Mouse (Mus musculus) neural tube, embryonic 15.5 days (tissue): ENCODE data around the gene Prkg2. TPM values are rescaled to one million over a fixed set of nuclear protein-coding genes. Genes with fewer than 3 reads are reported as not detected.
A peak's percentile ranks its signal among the peaks of the same experiment; 100 is the strongest.

Experiments used
- ATAC-seq: fragments of 200-750 bp; cut with Nextera tagmentation; 2 replicates; pipeline ENCODE4 v1.8.0; 2017; ENCODE audit warnings: mild to moderate bottlenecking, moderate TSS enrichment, moderate library complexity; ENCODE audit not compliant: low FRiP score
- H3K27ac ChIP-seq: fragments of 300-500 bp; sonication (generic); replicated peaks from 2 replicates; pipeline ENCODE4 v1.5.1; 2015; ENCODE audit warnings: mild to moderate bottlenecking, inconsistent platforms
- H3K27me3 ChIP-seq: fragments of 300-500 bp; sonication (generic); replicated peaks from 2 replicates; pipeline ENCODE4 v1.6.1; 2015; ENCODE audit warnings: inconsistent platforms
- H3K36me3 ChIP-seq: fragments of 300-500 bp; sonication (generic); 2 replicates; pipeline ENCODE4 v1.6.1; 2015; ENCODE audit warnings: inconsistent platforms
- H3K4me1 ChIP-seq: fragments of 300-500 bp; sonication (generic); 2 replicates; pipeline ENCODE4 v1.6.1; 2015; ENCODE audit warnings: inconsistent platforms
- H3K4me2 ChIP-seq: fragments of 300-500 bp; sonication (generic); 2 replicates; pipeline ENCODE4 v1.6.1; 2015; ENCODE audit warnings: inconsistent platforms, mild to moderate bottlenecking, moderate library complexity
- H3K4me3 ChIP-seq: fragments of 300-500 bp; sonication (generic); replicated peaks from 2 replicates; pipeline ENCODE4 v1.5.1; 2015; ENCODE audit warnings: mild to moderate bottlenecking, inconsistent platforms
- H3K9ac ChIP-seq: fragments of 300-500 bp; sonication (generic); replicated peaks from 2 replicates; pipeline ENCODE4 v1.6.1; 2015; ENCODE audit warnings: mild to moderate bottlenecking, inconsistent platforms
- H3K9me3 ChIP-seq: fragments of 300-500 bp; sonication (generic); replicated peaks from 2 replicates; pipeline ENCODE4 v1.6.1; 2016; ENCODE audit warnings: inconsistent platforms
- WGBS: fragments of 180-500 bp; shearing (Covaris S2); methylation state at CpG from one replicate; pipeline ENCODE4 v1.1.7; 2015; ENCODE audit warnings: mixed read lengths; 5-methylcytosine and 5-hydroxymethylcytosine counted together
- polyA plus RNA-seq: library from polyadenylated mRNA; unstranded; fragments of >200 nt; fragmentation: Nextera tagmentation; extraction: Ambion mirVana; gene quantifications from 2 replicates; pipeline ENCODE4 v1.2.1, GENCODE M21; 2015

Gene Prkg2
- 1.8 and 2.3 TPM in 2 replicates for polyA plus RNA-seq

DNA sequence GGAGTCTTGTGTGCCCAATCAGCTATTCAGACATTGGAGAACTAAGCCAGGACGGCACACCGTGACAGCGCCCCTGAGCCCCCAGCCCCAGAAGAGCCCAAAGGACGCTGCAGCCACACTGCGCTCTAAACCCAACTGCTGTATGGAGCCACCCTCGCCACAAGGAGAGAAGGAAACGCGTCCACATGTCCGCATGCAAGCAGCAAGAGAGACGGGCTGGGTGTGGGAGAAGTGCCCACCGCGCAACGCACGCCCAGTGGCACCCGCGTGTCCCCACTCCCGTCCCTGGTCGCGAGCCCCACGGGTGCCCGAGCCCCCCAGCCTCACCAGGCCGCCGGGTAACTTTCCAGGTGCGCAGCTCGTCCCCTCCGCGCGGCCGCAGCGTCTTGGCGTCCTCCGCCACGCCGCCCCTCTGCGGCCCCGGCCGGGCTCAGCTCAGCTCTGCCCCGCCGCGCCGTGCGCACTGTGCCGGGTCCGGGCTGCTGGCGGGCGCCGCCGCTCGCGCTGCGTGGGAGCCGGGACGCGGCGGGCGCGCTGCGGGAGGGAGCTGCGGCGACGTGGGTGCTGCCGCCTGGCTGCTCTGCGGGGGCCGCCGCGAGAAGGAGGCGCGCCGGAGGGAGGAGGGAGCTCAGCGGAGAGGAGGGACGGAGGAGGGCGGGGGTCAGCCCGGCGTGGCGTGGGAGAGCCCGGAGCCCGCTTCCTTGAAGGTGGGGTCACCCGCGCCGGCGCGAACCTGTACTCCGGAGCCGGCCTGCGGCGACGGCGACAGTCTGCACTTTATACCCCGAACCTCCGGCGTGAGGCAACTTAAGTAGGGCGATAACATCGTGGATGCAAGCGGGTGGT lies at the start of gene Prkg2:
TSS of gene Prkg2 (minus strand) at position 756 of the 846 bp plus-strand sequence.
- WGBS: under 1% methylated on average over 91 of the region's 94 CpGs
- H3K4me3 ChIP-seq: peak within 1 kb of the TSS; percentile 70
- peak; percentile 86 for ATAC-seq

DNA sequence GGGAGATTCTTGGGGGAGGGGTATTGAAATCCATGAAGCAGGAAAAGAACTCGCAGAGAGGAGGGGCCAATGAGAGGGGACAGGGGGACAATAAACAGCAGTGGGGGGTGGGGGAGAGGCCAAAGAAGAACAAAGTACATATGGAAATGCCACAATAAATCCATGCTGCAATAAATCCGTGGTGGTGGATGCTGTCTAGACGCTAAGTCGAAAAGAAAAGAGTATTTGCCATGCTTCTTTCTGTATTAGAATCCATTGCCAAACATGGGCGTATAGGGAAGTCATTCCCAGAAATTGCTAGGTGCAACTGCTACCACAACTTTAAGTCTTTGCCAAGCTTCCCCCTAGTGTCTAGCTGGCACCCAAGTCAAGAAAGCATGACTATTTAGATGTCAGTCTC lies 46.8 kb upstream of the Prkg2 start:
- Histone ChIP-seq H3K9ac (no peak overlapping the region), H3K36me3 (no peaks in the 10 kb centered on the region)
- 3% methylated on average over 5 of the region's 5 CpGs for WGBS

More for the DNA sequence above, at the start of gene Prkg2:
- peak within 1 kb of the TSS; percentile 51 for H3K9ac ChIP-seq
- H3K36me3 ChIP-seq: no peaks in the 10 kb centered on the region
- H3K4me2 ChIP-seq: peak within 1 kb of the TSS; percentile 98
- peaks cover 14% of the 10 kb centered on the region for H3K4me1 ChIP-seq
- H3K27me3 ChIP-seq: peaks cover 19% of the 10 kb centered on the region
- no peaks in the 10 kb centered on the region for H3K9me3 ChIP-seq
- peak within 1 kb of the TSS; percentile 11; the same call in 1 of the 2 replicates for H3K27ac ChIP-seq

DNA sequence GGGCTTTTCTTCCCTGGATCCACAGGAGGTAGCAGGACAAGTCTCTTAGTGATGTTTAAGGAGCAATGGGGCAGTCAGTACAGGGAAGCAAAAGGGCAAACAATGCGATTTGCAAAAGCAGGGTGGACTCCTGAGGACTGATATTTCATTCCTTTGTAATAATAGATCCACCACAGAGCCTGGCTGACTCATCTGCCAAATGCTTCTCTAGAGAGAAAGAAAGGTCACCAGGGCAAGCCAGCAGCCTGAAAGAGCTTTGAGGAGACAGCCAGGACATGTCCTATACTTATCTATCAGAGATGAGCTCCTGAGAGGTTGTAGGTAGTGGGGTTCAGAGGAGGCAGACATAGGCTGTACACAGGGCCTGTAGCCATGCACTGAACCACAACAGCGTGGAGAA lies 41.2 kb upstream of the Prkg2 start:
- no peak overlapping the region for H3K4me2 ChIP-seq
- no peaks in the 10 kb centered on the region for H3K27me3 ChIP-seq
- no peaks in the 10 kb centered on the region for H3K36me3 ChIP-seq
- H3K9ac ChIP-seq: no peak overlapping the region
- H3K4me1 ChIP-seq: no peaks in the 10 kb centered on the region
- no peaks in the 10 kb centered on the region for H3K9me3 ChIP-seq
- no peak overlapping the region for H3K27ac ChIP-seq
- no peak overlapping the region for H3K4me3 ChIP-seq
- WGBS: 54% methylated on average over 2 of the region's 2 CpGs
- ATAC-seq: no peak

More for the DNA sequence above, 46.8 kb upstream of the Prkg2 start:
- Histone ChIP-seq H3K4me1 (no peaks in the 10 kb centered on the region), H3K27me3 (no peaks in the 10 kb centered on the region), H3K4me3 (no peak overlapping the region), H3K9me3 (no peaks in the 10 kb centered on the region), H3K4me2 (no peak overlapping the region), H3K27ac (no peak overlapping the region)
- ATAC-seq: no peak

DNA sequence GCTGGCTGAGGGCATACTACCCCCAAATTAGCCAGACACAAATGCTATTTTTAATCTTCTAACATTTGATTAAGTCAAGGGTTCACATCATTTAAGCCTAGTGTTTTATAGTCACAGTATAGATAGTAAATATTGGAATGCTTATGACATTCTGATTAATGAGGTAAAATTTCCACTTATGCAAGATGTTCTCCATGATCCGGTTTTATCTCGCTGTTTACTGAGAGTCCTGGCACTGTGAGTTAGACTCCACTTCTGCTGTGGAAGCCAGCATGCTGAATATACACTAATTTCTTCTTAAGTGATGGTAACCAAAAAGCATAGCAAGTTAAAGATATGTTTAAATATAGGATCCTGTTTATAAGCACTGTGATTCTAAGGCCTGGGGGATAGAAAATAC lies 31.2 kb upstream of the Prkg2 start:
- no peak for ATAC-seq
- Histone ChIP-seq H3K27ac (no peak overlapping the region), H3K4me1 (no peaks in the 10 kb centered on the region), H3K9ac (no peak overlapping the region), H3K36me3 (no peaks in the 10 kb centered on the region), H3K4me2 (no peak overlapping the region), H3K4me3 (no peak overlapping the region), H3K27me3 (no peaks in the 10 kb centered on the region), H3K9me3 (no peaks in the 10 kb centered on the region)
- 95% methylated on average over 2 of the region's 2 CpGs for WGBS

DNA sequence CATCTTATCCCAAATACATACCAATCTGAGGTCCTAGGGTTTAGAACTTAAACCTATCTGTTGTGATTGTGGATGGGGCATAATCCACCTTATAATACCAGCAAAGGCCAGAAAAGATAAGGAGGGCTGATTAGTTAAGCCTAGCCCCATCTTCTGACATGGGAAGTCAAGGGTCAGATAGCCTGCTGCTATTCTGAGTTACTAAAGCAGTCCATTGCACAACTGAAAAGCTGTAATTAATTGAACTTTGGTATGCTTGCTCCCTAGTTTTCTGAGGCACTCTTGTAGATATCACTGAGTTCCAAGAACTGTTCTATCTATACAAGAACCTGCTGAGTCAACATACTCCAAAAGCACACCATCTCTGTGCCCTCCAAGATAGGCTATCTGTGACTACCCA lies 25.4 kb upstream of the Prkg2 start:
- ATAC-seq: no peak
- Histone ChIP-seq H3K9ac (no peak overlapping the region), H3K27ac (no peak overlapping the region), H3K4me1 (no peaks in the 10 kb centered on the region), H3K9me3 (no peaks in the 10 kb centered on the region), H3K4me3 (no peak overlapping the region), H3K4me2 (no peak overlapping the region), H3K27me3 (no peaks in the 10 kb centered on the region), H3K36me3 (no peaks in the 10 kb centered on the region)

DNA sequence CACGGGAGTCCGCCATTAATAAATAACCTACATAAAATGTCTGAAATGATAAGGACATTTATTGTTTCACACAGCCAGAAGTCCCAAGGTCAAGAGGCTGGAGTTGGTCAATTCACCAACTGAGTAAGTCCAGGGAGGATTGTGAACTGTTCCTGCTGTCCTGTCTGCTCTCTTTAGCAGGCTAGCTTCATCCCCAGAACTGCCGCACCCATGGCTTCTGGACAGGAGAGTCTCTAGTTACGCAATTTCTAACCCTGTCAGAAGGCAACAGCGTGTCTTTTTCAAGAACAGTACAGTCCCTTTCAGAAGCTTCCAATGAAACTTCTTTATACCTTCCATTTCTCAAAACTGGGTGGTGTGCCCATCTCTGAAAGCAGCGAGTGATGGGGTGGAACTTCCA lies 1.9 kb upstream of the Prkg2 start:
- no peak overlapping the region for H3K9ac ChIP-seq
- WGBS: 95% methylated on average over 6 of the region's 6 CpGs
- no peak for ATAC-seq
- peaks cover 19% of the 10 kb centered on the region for H3K27me3 ChIP-seq
- H3K4me3 ChIP-seq: no peak overlapping the region
- no peaks in the 10 kb centered on the region for H3K9me3 ChIP-seq
- no peak overlapping the region for H3K4me2 ChIP-seq
- no peak overlapping the region for H3K27ac ChIP-seq
- H3K36me3 ChIP-seq: no peaks in the 10 kb centered on the region
- H3K4me1 ChIP-seq: peaks cover 14% of the 10 kb centered on the region

DNA sequence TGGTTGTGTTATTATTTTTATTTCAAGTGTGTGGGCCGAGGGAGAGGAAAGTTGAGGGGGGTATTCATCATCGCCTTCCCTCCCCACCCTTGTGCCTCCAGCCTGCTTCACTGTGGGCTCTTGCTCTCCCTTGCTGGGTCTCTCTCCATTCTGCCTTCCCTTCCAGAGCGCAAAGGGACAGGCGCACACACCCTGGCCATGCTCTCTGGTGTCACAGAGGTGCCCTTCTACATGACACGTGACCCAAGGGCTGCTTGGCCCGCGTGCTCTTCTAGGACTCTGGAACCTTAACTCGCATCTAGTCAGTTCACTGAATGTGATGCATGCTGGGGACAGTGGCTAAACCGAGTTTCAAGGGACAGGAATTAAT lies 276 bp upstream of the Prkg2 start:
- no peaks in the 10 kb centered on the region for H3K36me3 ChIP-seq
- ATAC-seq: peak; percentile 60
- H3K27ac ChIP-seq: no peak overlapping the region; the same call in 1 of the 2 replicates
- 4% methylated on average over 9 of the region's 9 CpGs for WGBS
- peak overlapping the region; percentile 70 for H3K4me3 ChIP-seq
- H3K4me1 ChIP-seq: peaks cover 14% of the 10 kb centered on the region
- peak overlapping the region; percentile 98 for H3K4me2 ChIP-seq
- H3K27me3 ChIP-seq: peaks cover 19% of the 10 kb centered on the region
- peak overlapping the region; percentile 51 for H3K9ac ChIP-seq
- H3K9me3 ChIP-seq: no peaks in the 10 kb centered on the region

DNA sequence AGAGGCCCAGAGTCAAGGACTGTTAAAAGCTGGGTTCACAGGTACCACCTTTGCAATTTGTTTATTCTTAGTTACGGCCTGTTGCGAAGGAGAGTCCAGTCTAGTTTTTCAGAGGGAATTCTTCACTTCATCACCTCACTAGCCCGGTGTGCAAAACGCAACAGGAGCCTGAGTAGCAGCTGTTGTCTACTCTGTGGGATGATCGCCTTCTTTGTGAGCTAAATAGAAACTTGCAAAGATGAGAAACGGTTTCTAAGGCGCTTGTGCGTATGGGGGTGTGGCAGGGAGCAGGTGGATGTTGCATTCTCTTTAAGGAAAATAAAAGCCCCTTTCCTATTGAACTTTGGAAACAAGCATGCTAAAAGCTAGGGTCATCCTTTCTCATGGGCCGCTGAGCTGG lies 1.2 kb downstream of the Prkg2 start:
- Histone ChIP-seq H3K4me2 (peak overlapping the region; percentile 98), H3K9ac (no peak overlapping the region), H3K4me3 (peak overlapping the region; percentile 70), H3K4me1 (peaks cover 14% of the 10 kb centered on the region), H3K36me3 (no peaks in the 10 kb centered on the region), H3K9me3 (no peaks in the 10 kb centered on the region), H3K27me3 (peaks cover 19% of the 10 kb centered on the region), H3K27ac (no peak overlapping the region)
- ATAC-seq: no peak
- 42% methylated on average over 9 of the region's 9 CpGs for WGBS

DNA sequence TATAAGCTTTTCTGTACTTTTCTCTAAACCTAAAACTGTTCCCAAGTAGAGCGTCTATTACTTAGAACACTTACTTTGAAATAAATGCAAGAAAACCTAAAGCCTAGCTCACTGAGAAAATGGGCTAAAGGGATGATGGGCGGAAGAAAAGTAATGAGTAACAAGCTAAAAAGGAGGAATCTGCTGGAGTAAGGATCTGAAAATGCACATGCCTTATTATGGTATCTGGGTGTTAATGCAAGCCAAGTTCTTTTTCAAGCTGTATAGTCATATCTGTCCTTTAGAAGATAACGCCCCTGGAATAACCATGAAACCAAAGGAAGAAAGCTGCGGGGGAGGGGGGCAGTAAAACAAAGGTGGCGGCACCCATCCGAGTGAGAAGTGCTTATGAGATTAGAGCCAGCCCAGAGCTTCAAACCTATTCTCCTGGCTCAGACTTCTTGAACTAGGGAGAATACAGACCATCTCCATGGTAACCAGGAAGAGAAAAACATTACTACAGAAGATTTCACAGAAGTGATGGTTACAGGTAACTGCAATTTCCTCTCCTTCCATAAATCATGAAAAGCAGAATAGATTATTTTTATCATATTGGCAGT lies 5.5 kb downstream of the Prkg2 start:
- H3K9ac ChIP-seq: no peak overlapping the region
- H3K4me3 ChIP-seq: no peak overlapping the region
- H3K36me3 ChIP-seq: no peaks in the 10 kb centered on the region
- H3K27ac ChIP-seq: no peak overlapping the region
- no peaks in the 10 kb centered on the region for H3K9me3 ChIP-seq
- WGBS: 67% methylated on average over 6 of the region's 6 CpGs
- H3K27me3 ChIP-seq: peaks cover 14% of the 10 kb centered on the region; the same call in 1 of the 2 replicates
- peaks cover 8% of the 10 kb centered on the region for H3K4me1 ChIP-seq
- no peak overlapping the region for H3K4me2 ChIP-seq
- no peak for ATAC-seq

DNA sequence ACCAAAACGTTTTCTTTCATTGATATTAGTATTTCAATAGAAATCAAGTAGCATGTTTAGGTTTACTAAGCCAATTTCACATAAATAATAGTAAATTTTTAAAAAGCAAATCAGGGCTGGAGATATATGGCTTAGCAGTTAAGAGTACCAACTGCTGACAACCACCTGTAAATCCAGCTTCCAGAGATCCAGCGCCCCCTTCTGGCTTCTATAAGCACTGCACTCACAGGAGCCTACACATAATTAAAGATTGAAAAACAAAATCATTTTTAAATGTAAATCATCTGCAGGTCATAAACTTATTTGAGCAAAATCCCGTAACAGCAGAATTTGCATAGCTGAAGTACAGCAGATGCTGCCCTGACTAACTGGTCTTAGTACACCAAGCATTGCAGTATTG lies 10.8 kb downstream of the Prkg2 start:
- H3K9ac ChIP-seq: no peak overlapping the region
- H3K4me2 ChIP-seq: no peak overlapping the region
- H3K27me3 ChIP-seq: no peaks in the 10 kb centered on the region
- no peaks in the 10 kb centered on the region for H3K36me3 ChIP-seq
- no peaks in the 10 kb centered on the region for H3K4me1 ChIP-seq
- no peak overlapping the region for H3K4me3 ChIP-seq
- no peaks in the 10 kb centered on the region for H3K9me3 ChIP-seq
- H3K27ac ChIP-seq: no peak overlapping the region
- no peak for ATAC-seq
- 75% methylated on average over 3 of the region's 3 CpGs for WGBS

DNA sequence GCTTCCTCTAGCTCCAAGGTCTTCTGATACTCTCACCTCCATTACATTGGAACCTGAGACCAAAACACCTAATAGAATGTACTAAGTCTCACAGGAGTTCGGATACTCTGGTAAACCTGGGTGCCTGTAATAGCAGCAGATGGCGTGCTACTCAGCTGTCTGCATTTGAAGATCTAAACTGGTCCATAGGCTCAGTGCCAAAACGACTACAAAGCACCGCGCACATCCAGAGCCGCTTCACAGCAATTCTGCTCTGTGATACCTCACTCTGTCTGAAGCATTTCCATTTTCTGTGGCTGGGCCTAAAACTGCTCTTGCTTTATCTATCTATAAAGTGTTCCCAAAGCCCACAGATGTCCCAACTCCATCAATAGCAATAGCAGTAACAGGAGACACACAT lies 17.4 kb downstream of the Prkg2 start:
- Histone ChIP-seq H3K9me3 (no peaks in the 10 kb centered on the region), H3K4me1 (no peaks in the 10 kb centered on the region), H3K9ac (no peak overlapping the region), H3K36me3 (no peaks in the 10 kb centered on the region), H3K27me3 (no peaks in the 10 kb centered on the region), H3K4me2 (no peak overlapping the region), H3K27ac (no peak overlapping the region), H3K4me3 (no peak overlapping the region)
- no peak for ATAC-seq
- 73% methylated on average over 6 of the region's 6 CpGs for WGBS

DNA sequence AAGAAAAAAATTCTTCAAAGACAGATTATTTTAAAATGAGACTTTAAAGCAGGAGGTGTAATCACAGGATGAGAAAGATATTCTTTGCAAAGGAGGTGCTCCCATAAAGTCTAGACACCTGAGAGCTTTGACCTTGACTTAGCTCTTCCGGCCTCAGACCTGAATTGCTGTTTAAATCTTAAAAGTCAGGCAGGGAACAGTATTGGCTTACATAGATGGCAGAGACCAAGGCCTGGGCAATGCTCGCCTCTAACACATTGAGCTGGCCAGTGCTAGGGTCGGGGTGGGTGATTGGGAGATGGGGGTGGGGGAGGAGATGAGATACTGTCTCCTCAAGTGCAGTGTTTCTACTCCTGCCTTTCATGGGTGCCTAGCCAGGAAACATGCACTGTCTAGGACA lies 22.0 kb downstream of the Prkg2 start:
- Histone ChIP-seq H3K36me3 (no peaks in the 10 kb centered on the region), H3K4me3 (no peak overlapping the region), H3K4me1 (no peaks in the 10 kb centered on the region), H3K27me3 (no peaks in the 10 kb centered on the region), H3K9ac (no peak overlapping the region), H3K27ac (no peak overlapping the region), H3K9me3 (no peaks in the 10 kb centered on the region), H3K4me2 (no peak overlapping the region)
- 82% methylated on average over 3 of the region's 3 CpGs for WGBS
- ATAC-seq: no peak
